Mouse (Mus musculus) adrenal gland, adult 18-20 months (tissue): Measurements from ENCODE around the gene Usf2. TPM values are rescaled to one million over a fixed set of nuclear protein-coding genes. Genes with fewer than 3 reads are reported as not detected.

Experiments
- DNase-seq, 2 experiments: peaks; one replicate each; pipeline ENCODE4 v3.0.0; 2021 to 2022; ENCODE audit warnings: low spot score in 2 of 2
- long read RNA-seq, 2 experiments: library from polyadenylated mRNA; stranded (forward); transcript quantifications; one replicate each; pipeline ENCODE4 v2.0.0; 2021
- total RNA-seq, 2 experiments: library from RNA; stranded (reverse); gene quantifications; 1 replicate in 1 of 2; 2 replicates in 1 of 2; pipeline ENCODE4 v1.2.3; 2021

Gene Usf2
- total RNA-seq, result 100 to 1,000 TPM; 104 to 122 TPM
- long read RNA-seq, experiment 1, transcript Usf2-201 (10 exons, 2,419 nt), result major isoform, 7 of 16 reads
- long read RNA-seq, experiment 1, partial matches to known transcripts, result 4 of 16 reads
- long read RNA-seq, experiment 1, other reads (novel, unspliced or antisense), result 4 of 16 reads
- long read RNA-seq, experiment 2, transcript Usf2-201 (10 exons, 2,419 nt), result major isoform, 13 of 36 reads
- long read RNA-seq, experiment 2, partial matches to known transcripts, result 13 of 36 reads
- long read RNA-seq, experiment 2, other reads (novel, unspliced or antisense), result 8 of 36 reads

- peak; percentile 72 to 76 for DNase-seq
These were observed at the start of gene Usf2 for GRCm38 (mm10) chr7:30956756-30957366. Gene Usf2, minus strand, starts transcription at chr7:30956803.

DNA sequence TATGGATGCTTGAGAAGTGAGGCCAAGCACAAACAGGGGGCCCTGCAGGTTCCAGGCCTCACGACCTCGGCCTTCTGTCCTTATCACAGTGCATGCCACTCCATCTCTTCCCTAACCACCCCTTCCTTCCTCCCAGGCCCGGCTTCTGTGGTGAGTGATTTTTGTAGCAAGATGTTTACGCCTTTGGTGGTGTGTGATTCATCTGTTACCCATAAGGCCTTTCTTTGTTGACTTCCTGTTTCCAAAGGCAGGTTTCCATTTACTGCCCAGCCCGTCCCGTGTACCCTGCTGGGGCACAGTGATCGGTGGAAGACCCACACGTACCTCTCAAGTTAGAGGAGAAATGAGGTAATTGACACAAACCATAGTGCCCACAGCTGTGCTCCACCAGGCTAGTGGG, 46.0 kb upstream of the Usf2 start:
- no peak for DNase-seq

DNA sequence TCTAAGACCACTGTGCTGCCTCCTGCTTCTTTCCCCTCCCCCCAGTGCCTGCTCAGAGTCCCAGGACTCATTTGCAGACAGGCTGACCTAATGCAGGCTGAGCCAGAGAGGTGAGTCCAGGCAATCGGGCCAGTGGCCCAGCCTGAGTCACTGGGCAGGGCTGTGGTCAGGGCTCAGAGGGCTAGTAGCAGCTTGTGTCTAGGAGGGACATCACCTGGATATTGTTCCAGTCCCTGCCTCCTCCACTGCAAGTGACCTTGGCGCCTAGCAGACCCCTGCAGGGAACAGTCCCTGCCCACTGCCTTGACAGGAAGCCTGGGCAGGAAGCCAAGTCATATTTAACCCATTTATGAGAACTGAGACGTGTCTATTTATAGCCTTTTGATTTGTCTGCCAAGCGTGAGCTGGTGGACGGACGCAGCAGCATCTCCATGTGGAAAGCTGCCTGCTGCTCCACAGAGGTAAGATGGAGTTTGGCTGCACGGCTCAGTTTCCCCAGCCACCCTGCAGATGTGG, 44.0 kb upstream of the Usf2 start:
- peak; percentile 44 to 56 for DNase-seq

DNA sequence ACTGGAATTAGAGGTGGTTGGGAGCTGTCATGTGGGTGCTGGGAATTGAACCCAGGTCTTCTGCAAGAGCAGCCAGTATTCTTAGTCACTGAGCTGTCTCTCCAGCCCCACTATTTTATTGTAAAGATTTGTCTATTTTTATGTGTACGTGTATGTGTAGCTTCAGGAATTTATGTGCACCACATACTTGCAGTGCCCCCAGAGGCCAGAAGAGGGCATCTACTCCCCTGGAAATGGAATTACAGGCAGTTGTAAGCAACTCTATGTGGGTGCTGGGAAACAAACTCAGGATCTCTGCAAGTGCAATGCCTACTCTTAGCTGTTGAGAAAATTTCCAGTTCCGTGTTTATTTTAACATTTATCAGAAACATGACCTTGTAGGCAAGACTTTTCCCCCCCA, 39.9 kb upstream of the Usf2 start:
- DNase-seq, result no peak

- no peak for DNase-seq
These were observed 37.4 kb upstream of the Usf2 start for GRCm38 (mm10) chr7:30993986-30994385.

DNA sequence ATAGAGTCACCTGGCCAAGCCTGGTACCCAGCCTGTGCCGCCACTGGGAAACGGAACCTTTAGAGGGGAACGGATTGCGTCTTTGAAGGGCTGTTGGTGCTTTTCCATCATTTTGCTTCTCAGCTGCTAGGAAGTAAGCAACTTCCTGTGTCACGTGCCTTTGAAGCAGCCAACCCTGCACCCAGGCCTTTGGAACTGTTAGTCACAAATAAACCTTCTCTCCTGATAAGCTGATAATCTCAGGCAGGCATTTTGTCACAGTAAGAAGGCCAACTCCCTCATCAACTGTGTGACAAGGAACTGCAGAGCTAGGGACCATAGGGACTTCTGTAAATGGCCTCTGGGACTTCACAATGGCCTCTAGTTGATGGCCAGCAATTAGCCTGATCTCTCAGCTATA, 35.5 kb upstream of the Usf2 start:
- no peak for DNase-seq

GRCm38 (mm10) chr7:30988519-30989162, 32.0 kb upstream of the Usf2 start:
- peak in 1 of 2 experiments; percentile 34 for DNase-seq

- DNase-seq, result no peak
These were observed 28.8 kb upstream of the Usf2 start for GRCm38 (mm10) chr7:30985357-30985756.

DNA sequence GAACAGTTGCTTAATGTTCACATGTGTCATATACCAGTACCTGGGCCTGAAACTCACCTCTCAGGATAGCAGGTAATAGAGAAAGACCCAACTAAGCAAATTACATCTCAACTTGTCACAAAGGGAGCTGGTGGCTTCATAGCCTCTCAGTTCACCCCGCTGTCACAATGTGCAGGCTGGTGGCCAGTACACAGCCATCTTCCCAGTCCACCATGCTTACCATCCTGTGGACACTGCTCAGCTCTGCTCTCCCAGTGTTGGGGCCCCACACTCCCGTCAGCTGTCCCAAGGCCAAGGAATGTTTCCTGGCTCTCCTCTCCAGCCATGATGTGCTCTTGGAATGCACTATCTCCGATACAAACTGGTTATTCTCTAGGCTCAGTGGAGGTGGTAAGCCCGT, 25.1 kb upstream of the Usf2 start:
- DNase-seq, result no peak

DNA sequence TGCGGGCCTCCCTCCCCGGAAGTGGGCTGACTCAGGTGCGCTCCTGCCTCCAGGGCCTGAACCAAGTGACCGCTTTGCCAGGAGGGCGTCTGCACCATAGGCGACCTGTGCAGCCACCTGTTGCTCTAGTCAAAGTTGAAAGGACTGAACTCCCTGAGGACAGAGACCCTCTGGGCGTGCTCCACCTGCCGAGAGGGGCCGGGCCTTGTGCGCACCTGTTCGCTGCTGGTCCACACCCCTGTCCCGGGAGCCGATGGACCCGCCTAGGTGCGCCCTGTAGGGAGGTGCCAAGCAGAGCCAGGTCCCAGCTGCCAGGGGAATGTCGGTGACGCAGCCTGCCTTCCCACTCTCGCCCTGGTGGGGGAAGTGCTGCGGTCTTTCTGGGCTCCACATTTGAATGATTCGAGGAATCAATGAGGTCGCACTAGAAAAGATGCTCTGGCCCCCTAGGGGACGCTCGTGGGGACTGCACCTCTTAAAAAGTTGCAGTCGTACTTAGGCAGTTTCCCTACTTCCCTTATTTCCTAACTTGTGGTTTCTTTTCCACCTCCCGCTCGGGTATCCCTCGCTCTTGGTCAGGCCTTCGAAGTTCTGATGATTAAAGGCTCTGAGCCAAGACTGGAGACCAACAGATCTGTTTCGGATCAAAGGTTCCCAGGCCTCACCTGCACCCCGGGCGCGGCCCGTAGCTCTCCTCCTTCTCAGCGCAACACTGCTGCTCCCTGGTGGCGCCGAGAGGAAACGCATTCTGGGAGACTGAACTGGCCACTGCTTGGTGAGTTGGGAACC, 17.1 kb upstream of the Usf2 start, which contains the start of gene Fam187b:
Gene Fam187b (plus strand): TSS at position 290 of the 789 bp plus-strand sequence.
- DNase-seq, result peak; percentile 93 to 94

DNA sequence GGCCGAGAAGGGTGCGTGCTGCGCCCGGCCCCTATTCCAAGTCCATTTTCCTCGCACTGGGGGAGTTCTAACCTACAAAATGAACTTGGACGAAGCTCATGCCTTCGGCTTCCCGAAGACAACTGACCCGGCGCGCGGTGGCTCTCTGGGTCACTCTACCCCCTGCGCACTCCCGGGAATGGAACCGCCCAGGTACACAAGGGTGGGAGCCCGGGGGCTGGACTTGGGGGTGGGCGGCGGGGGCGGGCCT, 16.6 kb upstream of the Usf2 start, which contains the start of gene Lsr:
Gene Lsr (minus strand): TSS at position 214 of the 250 bp plus-strand sequence.
- DNase-seq, result no peak

GRCm38 (mm10) chr7:30972426-30973250, 16.0 kb upstream of the Usf2 start:
- DNase-seq, result no peak

- DNase-seq, result no peak
These were observed 15.3 kb upstream of the Usf2 start for GRCm38 (mm10) chr7:30971901-30972300.

DNA sequence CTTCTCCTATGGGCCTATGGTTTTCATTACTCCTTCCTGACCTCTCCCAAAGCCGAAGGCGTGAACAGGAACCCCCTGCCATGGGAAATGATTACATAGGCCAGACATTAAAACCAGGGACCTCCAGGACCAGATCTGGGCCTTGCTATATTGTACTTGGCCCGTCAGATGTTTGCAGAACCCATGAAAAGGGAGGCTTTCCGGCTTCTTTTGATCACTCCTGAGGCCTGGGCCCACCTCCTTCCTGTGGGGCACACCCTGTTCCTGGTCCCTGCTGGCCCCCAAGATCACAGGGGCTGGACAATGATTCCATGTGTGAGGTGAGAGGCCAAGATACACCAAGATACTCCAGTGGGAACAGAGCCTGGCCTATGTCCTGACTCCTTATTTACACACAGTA, 12.6 kb upstream of the Usf2 start:
- DNase-seq, result no peak

DNA sequence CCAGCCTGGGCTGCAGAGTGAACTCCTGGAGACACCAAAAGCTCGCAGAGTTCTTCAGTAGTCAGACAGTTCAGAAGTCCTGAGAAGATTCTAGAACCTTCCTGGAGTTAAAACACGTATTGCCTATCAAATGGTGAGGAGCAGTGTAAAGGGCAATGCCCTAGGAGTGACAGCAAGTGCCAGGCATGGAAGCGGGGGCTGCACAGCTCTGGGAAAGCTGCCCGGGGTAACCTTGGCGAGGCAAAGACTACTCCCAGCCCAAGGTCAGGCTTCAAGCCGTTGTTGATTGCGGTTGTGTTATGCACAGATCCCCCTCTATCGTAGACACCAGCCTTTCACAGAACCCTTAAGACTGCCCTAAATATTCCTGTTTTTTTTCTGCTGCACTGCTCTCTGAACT, 12.0 kb upstream of the Usf2 start:
- peak in 1 of 2 experiments; percentile 57 for DNase-seq

DNA sequence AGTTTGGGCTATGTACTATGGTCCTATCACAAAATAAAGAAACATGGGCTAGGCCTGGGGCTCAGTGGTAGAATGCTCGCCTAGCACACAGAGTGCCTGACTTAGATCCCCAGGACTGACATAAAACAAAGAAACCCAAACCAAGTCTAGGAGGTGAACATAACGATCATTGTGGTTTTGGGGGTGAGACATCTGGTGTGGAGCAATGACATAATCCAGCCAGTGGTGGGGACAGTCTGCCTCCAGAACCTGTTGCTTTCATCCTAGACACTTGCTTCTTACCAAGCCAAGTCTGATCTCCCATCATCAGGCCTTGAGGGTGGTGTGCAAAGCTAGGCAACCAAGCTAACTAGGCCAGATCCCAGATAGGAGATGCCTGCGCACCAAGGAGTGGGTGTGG, 10.1 kb upstream of the Usf2 start:
- no peak for DNase-seq

DNA sequence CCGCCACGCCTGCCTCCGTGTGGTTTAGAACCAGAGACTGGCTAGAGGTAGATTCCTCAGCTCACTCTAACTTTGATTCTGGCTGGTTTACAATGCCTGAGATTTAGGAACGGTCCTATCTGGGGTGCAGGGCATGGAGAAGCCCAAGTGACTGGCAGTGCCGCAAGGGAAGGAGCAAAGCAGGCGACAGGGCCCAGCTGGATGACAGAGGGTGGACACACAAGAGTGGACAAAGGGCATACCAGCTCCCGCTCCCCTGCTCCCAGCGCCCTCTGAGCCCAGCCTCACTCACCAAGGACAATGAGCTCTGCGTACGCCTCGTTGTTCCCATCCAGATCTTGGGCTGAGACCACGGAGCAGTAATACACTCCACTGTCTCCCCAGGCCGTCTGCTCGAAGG, 9.1 kb upstream of the Usf2 start:
- no peak for DNase-seq

GRCm38 (mm10) chr7:30964366-30964765, 7.8 kb upstream of the Usf2 start:
- DNase-seq, result no peak

GRCm38 (mm10) chr7:30962862-30963261, 6.3 kb upstream of the Usf2 start:
- no peak for DNase-seq

GRCm38 (mm10) chr7:30959786-30960349, 3.3 kb upstream of the Usf2 start:
- DNase-seq, result no peak
